Mouse (Mus musculus): ENCODE data around the gene Prkca. TPM values are rescaled to one million over a fixed set of nuclear protein-coding genes. Genes with fewer than 3 reads are reported as not detected.

Gene Prkca
- polyA plus RNA-seq (2017; shearing (Covaris generic)), result 25.2 TPM

GRCm38 (mm10) chr11:108343789-108344462 lies at the start of gene Prkca:
TSS of gene Prkca (minus strand) at chr11:108343928.

DNA sequence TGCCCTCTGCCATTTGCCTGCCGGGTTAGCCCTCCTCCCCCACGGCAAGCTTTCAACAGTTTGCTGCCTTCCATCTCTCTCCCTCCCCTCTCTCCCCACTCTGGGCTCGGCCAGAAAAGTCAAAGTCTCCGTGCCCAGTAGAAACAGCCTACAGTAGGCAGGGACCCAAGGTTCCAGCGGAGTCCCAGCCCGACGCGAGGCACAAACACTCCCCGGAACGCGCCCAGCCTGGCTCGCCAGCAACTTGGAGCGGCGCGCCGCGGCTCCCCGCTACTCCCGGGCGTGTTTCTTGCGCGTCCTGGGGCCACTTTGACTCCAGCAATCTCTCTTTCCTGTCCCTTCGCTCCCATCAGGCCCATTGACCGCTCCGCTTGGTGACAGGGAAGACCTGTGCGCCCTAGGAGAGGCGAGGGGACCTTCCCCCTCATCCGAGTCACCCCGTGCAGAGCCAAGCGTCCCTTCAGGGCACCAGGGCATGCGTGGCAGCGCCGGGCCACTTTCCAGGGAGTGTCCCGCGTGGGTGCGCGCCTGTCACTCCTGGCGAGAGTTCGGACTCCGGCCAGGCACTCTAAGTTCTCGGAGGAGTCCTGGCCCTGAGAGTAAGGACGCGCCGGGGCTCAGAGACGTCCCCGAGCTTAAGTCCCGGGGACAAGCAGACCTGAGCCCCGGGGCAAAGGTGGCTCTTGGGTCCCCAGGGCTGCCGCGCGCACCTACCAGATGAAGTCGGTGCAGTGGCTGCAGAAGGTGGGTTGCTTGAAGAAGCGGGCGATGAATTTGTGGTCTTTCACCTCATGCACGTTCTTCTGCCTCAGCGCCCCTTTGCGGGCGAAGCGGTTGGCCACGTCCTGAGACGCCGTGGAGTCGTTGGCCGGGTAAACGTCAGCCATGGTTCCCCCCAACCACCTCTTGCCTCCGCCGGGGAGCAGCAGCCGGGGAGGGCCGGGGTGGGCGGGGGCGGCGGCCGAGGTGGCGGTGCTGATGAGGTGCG lies 653 bp downstream of the Prkca start, which contains the start of gene Apoh:
Gene Apoh (plus strand): TSS at position 574 of the 988 bp plus-strand sequence.

GRCm38 (mm10) chr11:107914634-107915226 lies 429.0 kb downstream of the Prkca start, which contains the start of gene Cacng5:
TSS of gene Cacng5 (minus strand) at chr11:107915055.

Other genes with a start within 250 kb of the Prkca start
- gene Apoh, start 574 bp downstream of the Prkca start, polyA plus RNA-seq (2017; shearing (Covaris generic)), result not detected
- gene Cep112, start 81.3 kb upstream of the Prkca start, polyA plus RNA-seq (2017; shearing (Covaris generic)), result 4.5 TPM